Mouse (Mus musculus) hindbrain, embryonic 11.5 days (tissue): ENCODE results near the gene Akap9. TPM values are rescaled to one million over a fixed set of nuclear protein-coding genes. Genes with fewer than 3 reads are reported as not detected.
"Not testable (repeated sequence)": the region's sequence is repeated elsewhere in the genome, so short reads cannot be mapped to it uniquely, and the experiment has no call there.

Source experiments
- ATAC-seq: fragments of 200-750 bp; cut with Nextera tagmentation; 2 replicates; pipeline ENCODE4 v1.8.0; 2017; ENCODE audit warnings: mild to moderate bottlenecking, moderate TSS enrichment, moderate library complexity; ENCODE audit not compliant: low FRiP score
- DNase-seq: peaks from one replicate; pipeline ENCODE4 v3.0.0-alpha.2; 2015; ENCODE audit warnings: low spot score
- H3K27ac ChIP-seq: fragments of 300-500 bp; sonication (generic); 2 replicates; pipeline ENCODE4 v1.5.1; 2014; ENCODE audit warnings: mild to moderate bottlenecking, low read depth, low read length
- H3K27me3 ChIP-seq: fragments of 300-500 bp; sonication (generic); 2 replicates; pipeline ENCODE4 v1.6.1; 2014; ENCODE audit warnings: mild to moderate bottlenecking, low read length, moderate library complexity, mixed read lengths; ENCODE audit not compliant: control insufficient read depth, insufficient read depth
- H3K36me3 ChIP-seq: fragments of 300-500 bp; sonication (generic); 2 replicates; pipeline ENCODE4 v1.6.1; 2014; ENCODE audit warnings: mild to moderate bottlenecking, low read length, moderate library complexity, mixed read lengths; ENCODE audit not compliant: control insufficient read depth, insufficient read depth
- H3K4me1 ChIP-seq: fragments of 300-500 bp; sonication (generic); replicated peaks from 2 replicates; pipeline ENCODE4 v1.6.1; 2014; ENCODE audit warnings: low read length, mixed read lengths; ENCODE audit not compliant: control insufficient read depth, insufficient read depth
- H3K4me2 ChIP-seq: fragments of 300-500 bp; sonication (generic); replicated peaks from 2 replicates; pipeline ENCODE4 v1.6.1; 2014; ENCODE audit warnings: mild to moderate bottlenecking, low read depth, low read length
- H3K4me3 ChIP-seq: fragments of 300-500 bp; sonication (generic); 2 replicates; pipeline ENCODE4 v1.5.1; 2014; ENCODE audit warnings: low read depth, low read length
- H3K9ac ChIP-seq: fragments of 300-500 bp; sonication (generic); 2 replicates; pipeline ENCODE4 v1.6.1; 2014; ENCODE audit warnings: low read depth, low read length
- H3K9me3 ChIP-seq: fragments of 300-500 bp; sonication (generic); 2 replicates; pipeline ENCODE4 v1.6.1; 2016; ENCODE audit warnings: low read length; ENCODE audit not compliant: control insufficient read depth
- WGBS: fragments of 180-500 bp; shearing (Covaris S2); extraction: QIAGEN DNeasy Blood & Tissue Kit; methylation state at CpG from one replicate; pipeline ENCODE4 v1.1.7; 2014; 5-methylcytosine and 5-hydroxymethylcytosine counted together
- polyA plus RNA-seq: library from polyadenylated mRNA; unstranded; fragments of >200 nt; fragmentation: Nextera tagmentation; extraction: Ambion mirVana; gene quantifications from 2 replicates; pipeline ENCODE4 v1.2.1, GENCODE M21; 2014

The Akap9 gene
- polyA plus RNA-seq, 1 experiment from 2014 or later, result 214 TPM

DNA sequence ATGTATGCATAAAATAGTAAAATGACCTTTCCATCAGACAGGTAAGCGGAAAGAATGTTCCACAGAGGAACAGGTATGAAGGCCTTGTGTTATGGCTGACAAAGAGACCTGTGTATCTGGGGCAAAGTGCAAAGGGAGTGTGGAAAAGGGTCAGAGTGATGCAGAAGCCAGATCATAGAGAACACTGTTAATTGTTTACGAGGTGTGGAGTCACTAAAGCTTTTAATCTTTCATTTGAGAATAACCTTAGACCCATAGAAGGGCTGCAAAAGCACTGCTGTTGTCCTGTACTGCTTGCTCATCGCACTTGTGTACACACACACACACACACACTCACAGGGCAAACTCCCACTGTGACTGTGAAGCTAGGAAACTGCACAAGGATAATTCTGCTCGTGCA lies 91.5 kb downstream of the Akap9 start:
- no peak overlapping the region for H3K4me3 ChIP-seq
- no peaks in the 10 kb centered on the region for H3K27me3 ChIP-seq
- H3K36me3 ChIP-seq, result no peaks in the 10 kb centered on the region
- no peak overlapping the region for H3K4me2 ChIP-seq
- no peak overlapping the region for H3K27ac ChIP-seq
- no peak for DNase-seq
- 95% methylated on average over 4 of the region's 4 CpGs for WGBS
- ATAC-seq, result no peak
- no peaks in the 10 kb centered on the region for H3K4me1 ChIP-seq
- no peak overlapping the region for H3K9ac ChIP-seq
- H3K9me3 ChIP-seq, result no peaks in the 10 kb centered on the region

DNA sequence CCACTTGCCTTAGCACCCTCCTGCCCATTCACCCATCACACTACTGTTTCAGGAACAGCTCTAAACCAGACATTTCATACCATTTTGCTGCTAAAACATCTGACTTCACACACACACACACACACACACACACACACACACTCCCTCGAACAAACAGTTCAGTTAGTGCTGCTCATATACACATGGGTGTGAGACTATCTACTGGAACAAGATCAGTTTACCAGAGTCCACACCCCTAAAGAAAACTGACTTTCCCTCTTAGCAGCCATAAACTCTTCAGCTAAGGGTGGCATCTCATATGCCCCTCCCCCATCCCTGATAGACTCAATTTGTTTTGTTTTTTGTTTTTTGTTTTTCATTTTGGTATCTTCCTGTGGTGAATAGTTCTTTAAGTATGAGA lies 92.2 kb downstream of the Akap9 start:
- Histone ChIP-seq H3K9me3 (no peaks in the 10 kb centered on the region), H3K27ac (no peak overlapping the region), H3K27me3 (no peaks in the 10 kb centered on the region), H3K4me1 (no peaks in the 10 kb centered on the region), H3K36me3 (no peaks in the 10 kb centered on the region), H3K4me2 (no peak overlapping the region), H3K4me3 (no peak overlapping the region), H3K9ac (no peak overlapping the region)
- ATAC-seq, result no peak
- no peak for DNase-seq
- 100% methylated on average over 1 of the region's 1 CpGs for WGBS

- 85% methylated on average over 13 of the region's 13 CpGs for WGBS
- H3K9me3 ChIP-seq, result no peaks in the 10 kb centered on the region
Observed at GRCm38 (mm10) chr5:4023186-4023585, 95.3 kb downstream of the Akap9 start.

DNA sequence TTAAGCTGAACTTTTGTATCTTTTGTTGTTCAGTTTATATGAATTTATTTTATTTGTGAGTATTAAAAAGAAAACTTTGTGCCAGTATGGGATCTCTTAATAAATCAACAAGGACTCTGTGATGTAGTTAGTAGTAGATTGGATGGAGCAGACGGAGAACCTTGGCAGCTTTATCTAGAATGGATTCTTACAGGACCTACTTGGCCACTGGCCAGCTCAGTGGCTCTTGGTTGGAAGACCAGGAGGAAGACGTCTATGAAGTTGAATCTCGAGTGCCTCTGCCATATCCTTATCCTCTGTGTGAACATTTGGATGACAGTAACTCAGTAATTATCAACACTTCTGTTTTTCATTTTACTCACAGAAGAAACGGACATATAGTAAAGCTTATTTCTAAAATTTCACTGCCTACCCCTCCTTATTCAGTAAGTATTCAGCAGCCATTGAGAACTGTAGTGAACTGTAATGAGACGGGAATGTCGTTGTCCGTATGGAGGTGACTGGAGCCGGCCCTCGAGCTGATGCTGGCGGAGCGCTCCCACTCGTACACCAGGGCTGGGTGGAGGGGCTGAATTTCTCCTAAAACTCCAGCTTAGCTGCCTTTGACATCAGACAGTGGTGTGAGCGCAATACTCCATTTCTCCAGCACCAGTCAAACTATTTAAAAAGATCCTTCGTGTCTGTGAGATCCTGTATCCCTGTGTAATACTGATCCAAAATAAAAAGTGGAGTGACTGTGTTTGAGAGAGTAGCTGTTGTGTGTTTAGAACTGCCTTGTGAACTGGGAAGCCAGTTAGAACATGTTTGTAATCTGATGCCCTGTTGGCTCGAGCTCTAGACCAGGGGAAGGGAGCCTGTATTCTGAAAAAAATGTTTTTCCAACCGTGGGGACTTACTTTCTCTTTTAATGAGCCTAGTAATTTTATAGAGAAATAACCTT lies 96.2 kb downstream of the Akap9 start:
- no peak for ATAC-seq

More at GRCm38 (mm10) chr5:4023186-4023585, 95.3 kb downstream of the Akap9 start:
- H3K36me3 ChIP-seq, result no peaks in the 10 kb centered on the region
- no peaks in the 10 kb centered on the region for H3K4me1 ChIP-seq
- no peaks in the 10 kb centered on the region for H3K27me3 ChIP-seq
- no peak overlapping the region for H3K4me3 ChIP-seq
- DNase-seq (no peak), ATAC-seq (no peak)
- H3K9ac ChIP-seq, result no peak overlapping the region
- no peak overlapping the region for H3K27ac ChIP-seq
- no peak overlapping the region for H3K4me2 ChIP-seq

DNA sequence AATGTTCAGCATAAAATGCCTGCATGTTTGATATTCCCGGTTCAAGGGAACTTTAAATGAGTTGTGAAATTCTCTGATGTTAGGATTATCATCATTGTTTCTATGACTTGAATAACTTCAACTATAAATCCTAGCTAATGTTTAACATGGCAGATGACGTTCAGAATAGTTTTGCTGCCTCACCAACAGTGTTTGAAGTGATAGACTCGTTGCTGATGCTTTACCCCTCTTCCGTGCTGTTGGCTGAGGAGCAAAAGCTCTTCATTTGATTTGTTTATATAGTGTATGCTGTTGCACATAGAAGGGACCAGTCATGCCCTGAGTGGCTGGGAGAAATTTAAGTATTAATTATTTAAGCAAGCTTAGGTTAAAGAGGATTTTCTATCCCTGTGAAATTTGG lies 96.9 kb downstream of the Akap9 start:
- Histone ChIP-seq H3K27me3 (no peaks in the 10 kb centered on the region), H3K27ac (no peak overlapping the region), H3K4me3 (no peak overlapping the region), H3K9me3 (no peaks in the 10 kb centered on the region), H3K4me2 (no peak overlapping the region), H3K36me3 (no peaks in the 10 kb centered on the region), H3K9ac (no peak overlapping the region), H3K4me1 (no peaks in the 10 kb centered on the region)
- WGBS, result 79% methylated on average over 4 of the region's 4 CpGs
- DNase-seq, result no peak
- no peak for ATAC-seq

More for the DNA sequence above, 96.2 kb downstream of the Akap9 start:
- no peak overlapping the region for H3K27ac ChIP-seq
- H3K27me3 ChIP-seq, result no peaks in the 10 kb centered on the region
- H3K9ac ChIP-seq, result no peak overlapping the region
- no peaks in the 10 kb centered on the region for H3K36me3 ChIP-seq
- no peak overlapping the region for H3K4me2 ChIP-seq
- DNase-seq, result no peak
- no peaks in the 10 kb centered on the region for H3K4me1 ChIP-seq
- H3K4me3 ChIP-seq, result no peak overlapping the region
- 83% methylated on average over 16 of the region's 16 CpGs for WGBS
- H3K9me3 ChIP-seq, result no peaks in the 10 kb centered on the region

DNA sequence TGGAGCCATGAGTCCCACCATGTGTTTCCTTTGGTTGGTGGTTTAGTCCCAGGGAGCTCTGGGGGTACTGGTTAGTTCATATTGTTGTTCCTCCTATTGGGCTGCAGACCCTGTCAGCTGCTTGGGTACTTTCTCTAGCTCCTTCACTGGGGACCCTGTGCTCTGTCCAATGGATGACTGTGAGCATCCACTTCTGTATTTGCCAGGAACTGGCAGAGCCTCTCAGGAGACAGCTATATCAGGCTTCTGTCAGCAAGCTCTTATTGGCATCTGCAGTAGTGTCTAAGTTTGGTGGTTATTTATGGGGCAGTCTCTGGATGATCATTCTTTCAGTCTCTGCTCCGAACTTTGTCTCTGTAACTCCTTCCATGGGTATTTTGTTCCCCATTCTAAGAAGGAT lies 98.5 kb downstream of the Akap9 start:
- H3K4me1 ChIP-seq, H3K27ac ChIP-seq, ATAC-seq, DNase-seq, H3K4me3 ChIP-seq, H3K9ac ChIP-seq, H3K4me2 ChIP-seq, H3K9me3 ChIP-seq, H3K36me3 ChIP-seq, H3K27me3 ChIP-seq: not testable (repeated sequence)
- WGBS, result 97% methylated on average over 1 of the region's 1 CpGs

DNA sequence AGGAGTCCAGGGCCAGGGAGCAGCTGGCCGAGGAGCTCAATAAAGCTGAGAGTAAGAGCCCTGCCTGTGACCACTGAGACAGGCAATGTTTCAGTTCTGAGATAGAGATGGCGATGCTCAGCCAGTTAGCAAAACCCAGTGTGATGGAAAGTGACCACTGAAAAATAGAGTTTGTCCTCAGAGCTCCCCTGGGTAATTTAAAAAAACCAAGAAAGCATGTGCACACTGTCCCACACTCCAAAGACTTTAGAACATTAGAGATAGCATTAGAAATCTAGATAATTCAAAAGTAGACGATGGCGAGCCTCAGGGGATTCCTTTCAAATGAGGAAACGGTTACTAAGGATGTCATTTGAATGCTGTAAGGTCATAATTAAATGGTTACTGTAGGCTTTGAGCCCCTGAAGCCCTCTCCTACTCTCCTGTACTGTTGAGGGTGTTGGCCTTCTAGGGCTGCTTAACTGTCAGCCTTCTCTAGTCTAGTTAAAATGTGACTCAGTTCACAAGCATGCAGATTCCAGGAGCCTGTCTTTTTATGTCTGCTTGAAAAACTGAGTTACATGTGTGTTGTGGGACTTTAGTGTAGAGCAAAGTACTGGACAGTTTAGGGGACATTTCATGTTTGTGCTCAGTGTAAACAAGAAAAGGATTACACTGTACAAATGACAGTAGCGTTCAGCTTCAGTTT lies 100.8 kb downstream of the Akap9 start:
- H3K4me2 ChIP-seq, result no peak overlapping the region
- no peaks in the 10 kb centered on the region for H3K27me3 ChIP-seq
- DNase-seq, result no peak
- no peak overlapping the region for H3K9ac ChIP-seq
- 0 out of 2 replicates have a peak, but pooled peaks cover 3% of the 10 kb centered on the region for H3K36me3 ChIP-seq
- no peak overlapping the region for H3K4me3 ChIP-seq
- no peak for ATAC-seq
- H3K4me1 ChIP-seq, result no peaks in the 10 kb centered on the region
- H3K9me3 ChIP-seq, result no peaks in the 10 kb centered on the region
- WGBS, result 86% methylated on average over 6 of the region's 6 CpGs
- no peak overlapping the region for H3K27ac ChIP-seq

DNA sequence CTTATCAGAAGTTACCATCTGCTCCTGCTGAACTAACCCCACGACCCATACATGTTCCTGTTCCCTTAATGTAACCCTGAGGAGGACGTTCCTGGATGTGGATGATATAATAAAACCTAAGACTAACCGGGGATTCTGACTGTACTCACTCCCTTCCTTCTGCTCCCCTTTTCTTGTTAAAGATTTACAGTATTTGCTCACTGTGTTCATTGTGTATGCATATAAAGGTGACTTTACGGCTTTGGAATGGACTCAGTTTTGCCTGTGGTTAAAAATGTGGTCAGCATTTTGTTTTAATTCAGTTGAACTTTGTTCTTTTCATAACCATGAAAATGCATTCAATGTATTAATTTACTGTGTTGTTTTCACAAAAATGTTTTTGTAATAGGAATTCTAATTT lies 104.0 kb downstream of the Akap9 start:
- no peak for DNase-seq
- H3K27me3 ChIP-seq, result no peaks in the 10 kb centered on the region
- no peak overlapping the region for H3K4me3 ChIP-seq
- no peak for ATAC-seq
- WGBS, result 85% methylated on average over 4 of the region's 4 CpGs
- 0 out of 2 replicates have a peak, but pooled peaks cover 3% of the 10 kb centered on the region for H3K36me3 ChIP-seq
- no peaks in the 10 kb centered on the region for H3K4me1 ChIP-seq
- H3K9ac ChIP-seq, result no peak overlapping the region
- no peaks in the 10 kb centered on the region for H3K9me3 ChIP-seq
- H3K4me2 ChIP-seq, result no peak overlapping the region
- H3K27ac ChIP-seq, result no peak overlapping the region
